Mouse (Mus musculus) spleen, adult 12 weeks (tissue): Measurements from ENCODE around the gene Trim14.

Source experiments
- DNase-seq: peaks from one replicate; pipeline ENCODE4 v3.0.0; 2022; ENCODE audit warnings: low spot score

Gene Trim14

DNA sequence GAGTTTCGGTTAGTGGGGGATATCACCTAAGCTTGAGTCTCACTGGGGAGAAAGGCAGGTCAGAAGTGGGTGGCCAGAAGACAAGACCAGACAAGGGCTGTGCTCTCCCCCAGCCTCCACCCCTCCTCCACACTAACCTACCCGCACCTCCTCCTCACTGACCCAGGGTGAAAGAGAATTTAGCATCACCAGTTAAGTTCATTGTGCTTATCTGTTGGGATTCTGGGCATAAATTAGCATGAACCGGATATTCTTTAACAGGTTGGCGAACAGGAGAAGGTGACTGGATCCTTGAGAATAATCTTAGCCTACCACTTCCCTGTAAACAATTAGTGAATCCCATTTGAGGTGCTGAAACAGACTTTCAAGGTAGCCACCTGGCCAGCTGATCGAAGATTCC, 60.8 kb downstream of the Trim14 start:
- no peak for DNase-seq

DNA sequence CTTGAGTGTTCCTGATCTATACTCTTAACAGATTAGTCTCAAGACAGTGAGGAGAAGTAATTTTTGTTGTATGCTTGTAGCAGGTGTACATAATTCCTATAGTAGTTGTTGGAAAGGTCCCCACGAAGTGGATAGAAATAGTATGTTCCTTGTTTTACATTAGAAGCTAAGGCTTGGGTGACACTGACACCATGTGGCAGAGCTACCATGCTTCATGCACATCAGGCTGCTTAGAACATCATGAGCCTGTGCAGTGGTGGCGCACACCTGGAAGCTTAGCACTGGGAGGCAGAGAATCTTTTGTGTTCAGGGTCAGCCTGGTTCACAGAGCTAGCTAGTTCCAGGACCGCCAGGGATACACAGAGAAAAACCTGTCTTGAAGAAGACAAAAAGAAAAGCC, 70.2 kb downstream of the Trim14 start:
- no peak for DNase-seq

DNA sequence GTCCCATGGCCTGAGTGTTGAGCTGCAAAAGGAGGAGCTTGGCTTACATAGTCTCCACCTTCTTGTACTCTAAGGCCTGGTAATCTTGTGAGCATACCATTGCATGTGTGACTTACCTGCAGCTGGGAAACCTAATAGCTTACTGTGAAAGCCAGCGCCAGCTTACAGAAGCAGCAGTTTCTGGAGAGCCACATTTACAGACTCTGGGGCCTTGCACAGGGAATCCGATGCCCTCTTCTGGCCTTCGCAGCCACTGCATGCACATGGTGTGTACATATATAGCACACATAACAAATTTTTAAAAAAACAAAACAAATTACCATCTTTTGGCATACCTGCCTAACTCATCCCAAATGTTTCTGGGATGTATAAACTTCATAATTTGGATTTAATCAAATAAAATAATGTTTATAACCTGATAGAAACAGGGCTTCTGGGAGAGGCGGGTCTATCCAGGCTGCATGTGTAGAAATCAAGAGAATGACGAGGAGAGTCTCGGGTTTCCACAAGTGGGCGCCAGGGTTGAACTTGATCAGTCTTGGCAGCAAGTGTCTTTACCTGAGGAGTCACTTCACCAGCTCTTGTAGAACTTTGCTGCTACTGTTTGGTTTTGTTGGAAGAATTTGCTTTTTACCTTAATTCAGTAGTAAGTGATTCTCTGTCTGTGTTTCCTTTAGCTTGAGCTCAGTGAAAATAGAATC, 72.7 kb downstream of the Trim14 start:
- DNase-seq, result peak; percentile 41

DNA sequence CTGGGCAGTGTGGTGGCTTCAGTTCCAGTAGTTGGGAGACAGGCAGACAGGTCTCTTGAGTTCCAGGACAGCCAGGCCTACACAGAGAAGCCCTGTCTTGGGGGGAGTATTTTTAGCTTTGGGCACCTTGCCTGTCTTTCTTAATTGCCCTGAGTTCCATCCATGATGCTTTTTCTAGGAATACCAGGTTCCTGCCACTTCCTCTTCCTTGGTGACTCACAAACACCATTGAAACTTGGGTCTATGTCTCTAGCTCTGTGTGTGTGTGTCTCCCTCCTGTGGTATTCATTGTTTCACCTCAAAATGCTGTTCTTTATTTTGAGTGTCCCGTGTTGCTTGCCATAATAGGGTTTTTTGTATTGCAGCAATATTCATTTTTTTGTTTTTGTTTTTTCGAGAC, 77.5 kb downstream of the Trim14 start:
- DNase-seq, result no peak

DNA sequence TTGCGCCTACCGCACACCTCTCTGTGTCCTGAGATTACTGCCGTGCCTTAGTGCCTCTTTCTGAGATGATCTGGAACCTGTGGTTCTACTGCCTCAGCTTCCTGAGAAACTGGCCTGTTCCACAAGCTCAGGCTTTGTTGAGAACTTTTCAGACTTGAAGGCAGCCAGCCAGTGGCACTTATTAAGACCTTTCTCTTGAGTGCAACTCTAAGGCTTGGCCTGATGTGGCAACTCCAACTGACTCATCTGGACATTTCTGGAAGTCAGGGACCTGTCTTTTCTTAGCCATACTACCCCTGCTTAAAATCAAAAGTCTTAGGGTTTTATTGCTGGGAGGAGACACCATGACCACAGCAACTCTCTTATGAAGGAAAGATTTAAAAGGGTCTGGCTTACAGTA, 78.8 kb downstream of the Trim14 start:
- no peak for DNase-seq

DNA sequence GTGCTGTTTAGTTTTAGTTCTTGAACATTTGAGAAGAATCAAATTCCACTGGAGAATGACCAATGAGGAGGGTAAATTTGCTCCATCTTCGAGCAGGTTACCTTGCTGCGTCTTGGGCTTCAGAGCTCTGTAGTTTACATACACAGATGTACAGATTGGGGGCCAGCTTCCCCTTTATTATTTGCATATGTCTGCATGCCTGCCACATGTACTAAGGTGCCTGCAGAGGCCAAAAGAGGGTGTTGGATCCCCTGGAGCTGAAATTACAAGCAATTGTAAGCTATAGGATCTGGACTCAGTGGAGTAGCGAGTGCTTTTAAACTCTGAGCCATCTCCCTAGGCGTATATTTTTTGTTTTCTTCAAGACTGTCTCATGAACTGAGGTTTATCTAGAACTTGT, 79.2 kb downstream of the Trim14 start:
- DNase-seq, result no peak

DNA sequence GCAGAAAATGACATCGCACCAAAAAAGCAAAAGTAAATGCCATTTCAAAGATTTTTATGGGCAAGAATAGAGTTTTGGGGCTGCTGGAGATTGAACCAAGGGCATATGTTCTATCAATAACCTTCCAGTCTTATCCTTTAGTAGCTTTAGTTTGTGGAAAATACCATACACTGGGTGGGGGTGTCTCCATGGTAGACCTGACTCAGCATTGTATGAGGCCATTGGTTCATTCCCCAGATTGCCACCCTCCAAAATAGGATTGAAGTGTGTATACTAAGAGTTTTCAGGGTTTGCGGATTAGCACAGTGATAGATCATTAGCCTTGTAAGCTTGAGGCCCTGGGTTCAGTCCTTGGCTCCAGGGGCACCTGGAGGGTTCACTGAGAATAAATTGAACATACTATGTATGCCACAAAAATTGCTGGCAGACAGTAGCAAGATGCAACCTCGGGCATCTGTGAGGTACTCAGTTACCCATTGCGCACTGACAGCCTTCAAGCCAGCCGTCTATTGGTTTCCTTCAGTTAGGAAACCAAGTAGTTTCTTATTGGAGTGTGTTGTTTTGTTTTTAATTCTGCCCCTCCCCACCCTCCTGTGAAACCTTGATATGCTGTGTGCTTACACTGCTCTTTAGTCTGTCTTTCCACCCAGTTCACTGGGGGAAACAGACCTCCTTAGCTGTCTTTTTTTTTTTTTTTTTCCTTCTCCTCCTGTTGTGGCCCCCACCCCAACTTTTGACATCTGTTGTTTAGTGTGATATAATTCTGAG, 81.7 kb downstream of the Trim14 start:
- peak; percentile 29 for DNase-seq

DNA sequence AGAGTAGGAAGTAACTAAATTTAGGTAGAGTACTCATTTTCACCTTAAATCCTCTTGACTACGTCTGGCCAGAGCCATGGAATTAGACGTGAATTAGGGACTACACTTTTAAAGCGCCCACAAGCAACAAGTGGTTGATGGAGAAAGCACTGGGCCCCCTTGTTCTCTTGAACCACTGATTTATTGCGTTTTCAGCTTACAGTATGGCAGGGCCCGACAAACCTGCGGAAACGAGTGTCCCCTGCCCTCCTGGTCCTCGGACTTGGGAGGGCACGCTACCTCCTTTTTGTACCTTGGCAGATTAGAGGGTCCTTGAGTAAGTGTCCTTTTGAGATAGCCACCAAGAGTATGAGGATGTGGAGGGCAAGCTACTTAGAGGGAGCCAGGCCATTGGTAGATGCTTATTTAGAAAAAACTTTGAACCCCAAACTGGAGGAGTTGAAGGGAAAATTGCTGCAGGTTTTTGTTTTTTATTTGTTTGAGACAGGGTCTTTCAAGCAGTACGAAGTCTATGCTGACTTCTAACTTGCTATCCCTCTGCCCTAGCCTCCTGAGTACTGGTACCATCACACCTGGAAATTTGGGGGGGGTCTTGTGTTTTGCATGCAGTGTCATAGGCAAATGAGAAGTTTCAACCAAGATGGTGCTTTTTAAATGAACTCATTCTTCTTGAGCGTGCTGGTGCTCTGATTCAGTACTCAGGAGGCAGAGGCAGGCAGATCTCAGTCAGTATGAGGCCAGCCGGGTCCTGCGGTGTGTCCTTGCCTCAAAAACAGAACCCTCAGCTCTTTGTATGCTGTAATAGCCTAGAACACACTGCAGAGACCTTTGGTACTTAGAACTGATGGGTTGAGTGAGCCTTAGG, 82.9 kb downstream of the Trim14 start:
- no peak for DNase-seq

DNA sequence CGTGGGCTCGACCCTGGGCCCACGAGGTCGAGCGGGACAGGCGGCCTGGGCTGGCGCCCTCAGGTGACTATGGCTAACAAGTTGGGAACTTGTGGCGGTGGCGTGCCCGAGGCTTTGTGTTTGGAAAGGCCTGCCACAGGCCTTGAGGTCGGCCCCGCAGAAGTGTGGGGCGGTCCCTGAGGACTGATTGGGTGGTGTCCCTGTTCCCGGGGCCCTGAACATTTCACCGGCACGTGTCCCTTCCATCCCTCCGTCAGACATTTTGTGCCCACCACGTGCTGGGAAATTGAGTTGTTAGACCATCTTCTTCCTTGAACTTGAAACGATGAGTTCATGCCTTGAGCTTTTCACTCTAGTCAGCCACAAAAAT, 83.5 kb downstream of the Trim14 start:
- DNase-seq, result peak; percentile 57

DNA sequence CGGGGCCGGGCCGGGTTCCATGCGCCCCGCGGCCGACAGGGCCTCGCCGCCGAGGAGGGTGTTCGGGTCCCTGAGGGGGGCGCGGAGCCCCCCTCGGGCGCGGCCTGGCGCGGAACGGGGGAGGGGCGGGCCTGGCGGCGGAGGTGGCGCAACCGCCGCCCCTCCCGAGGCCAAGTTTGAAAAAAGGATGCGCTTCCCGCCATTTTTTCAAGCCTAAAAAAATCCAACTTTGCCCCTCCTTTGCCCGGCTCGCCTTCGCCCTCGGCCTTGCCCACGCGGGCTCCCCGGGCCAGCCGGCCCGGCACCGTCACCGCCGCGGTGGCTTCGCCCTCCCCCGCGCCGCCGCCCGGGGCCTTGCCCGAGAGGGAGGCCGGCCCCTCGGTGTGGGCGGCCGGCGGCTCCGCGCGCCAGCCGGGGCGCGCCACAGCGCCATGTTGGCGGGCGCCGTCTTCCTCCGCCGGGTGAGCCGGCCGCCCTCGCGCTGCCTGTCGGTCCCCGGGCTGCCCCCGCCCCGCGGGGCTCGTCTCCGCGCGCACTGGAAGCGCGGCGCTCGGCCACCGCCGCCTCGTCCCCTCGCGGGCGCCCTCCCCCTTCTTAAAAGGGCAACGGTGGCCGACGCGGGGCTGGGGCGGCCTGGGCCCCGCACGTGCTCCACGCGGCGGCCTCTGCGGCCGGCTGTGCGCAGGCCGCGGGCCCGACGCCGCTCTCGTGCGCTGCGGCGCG, 84.0 kb downstream of the Trim14 start:
- peak; percentile 65 for DNase-seq

DNA sequence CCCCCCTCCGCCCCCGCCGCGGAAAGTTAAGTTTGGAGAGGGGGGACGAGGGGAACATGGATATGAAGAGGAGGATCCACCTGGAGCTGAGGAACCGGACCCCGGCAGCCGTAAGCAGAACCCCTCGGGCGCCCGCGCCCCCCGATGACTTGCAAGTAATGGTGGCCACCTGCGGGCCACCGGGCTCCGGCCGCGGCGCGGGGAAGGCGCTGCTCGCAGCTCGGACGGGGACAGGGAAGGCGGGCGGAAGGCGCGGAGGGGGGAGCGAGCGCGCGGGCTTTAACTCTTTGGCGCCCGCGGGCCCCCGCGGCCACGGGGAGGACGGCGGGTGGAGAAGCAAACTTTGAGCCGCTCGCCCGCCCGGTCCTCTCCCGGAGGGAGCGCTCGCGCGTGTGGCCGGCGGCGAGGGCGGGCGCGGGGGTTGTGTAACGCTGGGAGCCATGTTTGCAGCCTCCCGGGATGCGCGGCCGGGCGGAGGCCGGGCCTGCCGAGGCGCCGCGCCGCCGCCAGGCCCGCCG, 84.6 kb downstream of the Trim14 start:
- DNase-seq, result peak; percentile 73

DNA sequence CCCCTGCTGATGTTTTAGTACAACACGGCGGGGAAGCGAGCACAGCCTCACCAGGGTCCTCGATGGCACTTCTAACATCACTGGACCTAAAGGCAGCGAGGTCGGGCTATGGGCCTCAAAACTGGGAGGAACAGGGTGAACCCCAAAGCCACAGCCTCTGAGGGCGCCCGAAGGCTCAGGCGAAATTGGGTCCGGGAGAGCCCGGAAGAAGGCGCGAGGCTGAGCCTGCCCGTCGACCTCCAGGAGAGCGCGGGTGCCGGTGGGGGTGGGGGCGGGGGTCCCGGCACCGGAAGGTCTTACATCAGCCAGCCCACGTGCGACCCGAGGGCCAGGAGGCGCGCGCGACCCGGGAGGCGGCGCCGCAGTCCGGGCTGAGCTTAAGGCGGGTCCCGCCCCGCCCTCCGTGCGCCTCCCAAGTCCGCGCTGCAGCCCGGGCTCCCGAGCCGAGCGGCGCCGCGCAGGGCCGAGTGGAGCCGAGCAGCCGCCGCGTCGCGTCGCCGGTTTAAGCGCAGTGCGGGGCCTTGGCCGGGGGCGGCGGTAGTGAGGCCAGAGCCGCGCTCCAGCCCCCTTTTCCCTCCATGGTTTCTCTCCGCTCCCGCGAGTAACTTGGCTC, 85.3 kb downstream of the Trim14 start, which contains the start of gene Anp32b:
Gene Anp32b, plus strand, starts transcription at position 384 of the 613 bp plus-strand sequence.
- peak; percentile 91 for DNase-seq

DNA sequence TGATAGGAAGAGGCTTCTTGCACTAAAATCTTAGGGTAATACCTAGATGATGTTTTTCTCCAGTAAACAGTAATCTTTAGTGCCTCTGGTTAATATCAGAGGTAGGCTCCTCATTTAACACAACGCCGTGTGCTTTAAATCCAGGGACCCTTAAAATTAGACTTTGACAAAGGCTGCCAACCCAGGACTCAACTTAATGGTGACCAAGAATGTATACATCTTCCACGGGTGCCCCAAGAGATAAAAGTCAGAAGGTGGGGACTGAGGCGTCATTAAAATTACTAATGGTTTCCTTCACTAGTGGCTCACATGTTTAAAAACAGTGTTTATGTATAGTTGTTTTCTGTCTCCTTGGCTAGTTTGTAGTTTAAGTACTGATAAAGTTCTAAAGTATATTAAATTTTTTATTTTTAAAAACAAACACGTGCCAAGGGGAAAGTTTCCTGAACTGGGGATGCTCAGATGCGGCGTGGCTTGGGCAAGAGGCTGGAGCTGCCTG, 85.9 kb downstream of the Trim14 start:
- no peak for DNase-seq

DNA sequence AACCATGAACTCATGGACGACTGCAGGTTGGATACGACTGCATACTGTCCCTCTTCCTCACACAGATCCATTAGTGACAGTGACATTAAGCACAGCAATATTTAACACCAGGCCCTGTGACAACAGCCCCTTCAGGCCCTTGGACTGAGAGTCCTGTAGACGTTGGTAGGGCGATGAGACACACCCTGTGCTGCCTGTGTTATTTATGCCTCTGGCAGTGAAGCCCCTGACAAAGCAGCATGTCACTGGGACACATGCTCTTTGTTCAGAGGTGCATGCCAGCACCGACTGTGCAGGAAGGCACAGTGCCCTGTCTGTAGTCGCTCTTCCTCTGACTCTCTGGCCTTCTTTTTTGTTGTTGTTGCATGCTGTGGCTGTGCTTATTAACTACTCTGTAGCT, 87.1 kb downstream of the Trim14 start:
- DNase-seq, result no peak

DNA sequence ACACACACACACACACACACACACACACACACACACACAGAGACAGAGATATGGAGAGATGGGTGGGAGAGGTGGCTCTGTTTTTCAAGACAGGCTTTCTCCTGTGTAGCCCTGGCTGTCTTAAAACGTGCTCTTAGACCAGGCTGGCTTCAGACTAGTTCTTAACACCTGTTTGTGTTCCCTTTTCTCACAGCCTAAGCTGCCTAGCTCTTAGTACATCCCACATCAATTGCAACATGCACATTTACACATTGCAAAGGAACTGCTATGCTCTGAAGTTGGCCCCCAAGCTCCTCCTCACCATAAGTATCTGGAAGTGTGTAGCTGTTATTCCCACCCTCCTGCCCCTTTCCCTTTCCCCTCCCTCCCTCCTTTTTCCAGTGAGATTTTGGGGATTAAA, 88.5 kb downstream of the Trim14 start:
- DNase-seq, result no peak

DNA sequence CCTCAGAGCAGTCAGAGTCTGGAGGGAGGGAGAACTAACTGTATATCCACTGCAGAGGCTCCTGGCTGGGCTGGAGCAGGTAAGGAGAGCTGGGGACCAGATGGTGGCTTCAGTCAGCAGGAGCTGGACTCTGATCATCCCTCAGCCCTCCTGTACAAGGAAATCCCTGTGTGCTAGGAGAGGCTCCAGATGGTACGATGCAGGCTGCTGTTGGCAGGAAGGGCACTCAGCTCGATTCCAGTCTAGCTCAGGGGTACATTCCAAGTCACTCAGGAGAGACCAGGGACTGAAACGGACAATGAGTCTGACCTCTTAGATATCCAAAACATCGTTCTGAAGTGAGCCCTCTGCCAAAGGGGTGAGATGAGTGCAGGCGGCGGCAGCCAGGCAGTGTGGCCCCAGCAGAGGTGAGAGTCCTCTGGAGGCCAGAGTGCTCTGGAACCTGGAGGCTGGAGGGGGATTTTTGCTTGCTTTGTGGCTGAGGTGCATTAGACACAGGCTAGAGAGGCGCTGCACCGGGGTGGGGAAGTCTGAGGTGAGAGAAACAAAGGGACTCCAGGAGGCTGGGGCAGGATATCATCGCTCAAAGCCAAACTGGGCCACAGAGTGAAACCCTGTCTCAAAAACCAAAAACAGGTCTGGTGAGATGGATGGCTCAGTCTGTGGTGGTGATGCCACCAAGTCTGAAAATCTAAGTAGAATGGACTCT, 90.5 kb downstream of the Trim14 start:
- DNase-seq, result no peak
